Mouse (Mus musculus) ZHBTc4 (cell line): Measurements from ENCODE around the gene Gad1.

Experiments used
- DNase-seq: peaks from one replicate; pipeline ENCODE4 v3.0.0-alpha.2; 2011; ENCODE audit warnings: low read depth, low spot score

Gad1 gene

GRCm38 (mm10) chr2:70552772-70553171 lies at the start of gene Gad1:
Gene Gad1, plus strand, starts transcription at chr2:70553072.
- DNase-seq = no peak

GRCm38 (mm10) chr2:70503436-70503835 lies 49.4 kb upstream of the Gad1 start:
- no peak for DNase-seq

DNA sequence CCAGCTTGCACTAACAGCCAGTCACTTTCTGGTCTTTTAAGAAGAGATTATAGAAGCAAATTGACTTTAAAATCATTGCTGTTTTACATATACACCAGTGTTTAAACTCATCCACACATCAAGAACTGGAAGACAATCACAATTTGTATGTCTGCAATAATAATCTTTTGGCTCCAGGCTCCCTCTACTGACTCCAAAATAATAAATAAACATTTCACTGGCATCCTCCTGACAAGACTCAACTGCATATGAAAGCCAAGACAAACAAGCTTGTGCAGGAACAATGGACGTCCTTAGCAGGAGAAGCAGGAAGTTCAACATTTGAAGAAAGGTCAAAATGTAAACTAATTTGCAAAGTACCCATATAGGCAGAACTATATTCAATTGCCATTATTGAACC lies 47.6 kb upstream of the Gad1 start:
- DNase-seq = no peak

- DNase-seq = no peak
These were observed 47.0 kb upstream of the Gad1 start for GRCm38 (mm10) chr2:70505896-70506295.

DNA sequence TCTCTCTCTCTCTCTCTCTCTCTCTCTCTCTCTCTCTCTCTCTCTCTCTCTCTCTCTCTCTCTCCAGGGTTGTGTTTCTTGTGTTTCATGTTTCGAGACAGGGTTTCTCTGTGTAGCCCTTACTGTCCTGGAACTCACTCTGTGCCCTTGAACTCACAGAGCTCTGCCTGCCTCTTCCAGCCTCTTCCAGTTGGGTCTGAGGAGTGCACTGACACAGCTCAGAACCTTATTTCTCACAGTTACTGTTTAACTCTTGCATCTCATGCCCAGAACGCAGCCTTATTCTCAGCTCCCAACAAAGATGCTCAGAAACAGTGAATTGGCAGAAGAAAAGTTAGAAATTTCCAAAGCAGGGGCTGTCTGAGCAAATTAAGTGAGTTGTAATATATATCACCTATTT lies 46.5 kb upstream of the Gad1 start:
- DNase-seq = no peak

- DNase-seq = peak; percentile 34
These were observed 44.4 kb upstream of the Gad1 start, which contains the start of gene Erich2 for GRCm38 (mm10) chr2:70508496-70508895. Gene Erich2, plus strand, starts transcription at chr2:70508819.

GRCm38 (mm10) chr2:70509021-70509632 lies 43.7 kb upstream of the Gad1 start:
- DNase-seq = peak; percentile 80

- DNase-seq = peak; percentile 75
These were observed 14.6 kb upstream of the Gad1 start for GRCm38 (mm10) chr2:70538283-70538682.

- DNase-seq = peak; percentile 53
These were observed 2.2 kb upstream of the Gad1 start for GRCm38 (mm10) chr2:70550671-70551070.

- no peak for DNase-seq
These were observed 1.4 kb upstream of the Gad1 start for GRCm38 (mm10) chr2:70551446-70551845.

- peak; percentile 17 for DNase-seq
These were observed 739 bp upstream of the Gad1 start for GRCm38 (mm10) chr2:70552067-70552598.

DNA sequence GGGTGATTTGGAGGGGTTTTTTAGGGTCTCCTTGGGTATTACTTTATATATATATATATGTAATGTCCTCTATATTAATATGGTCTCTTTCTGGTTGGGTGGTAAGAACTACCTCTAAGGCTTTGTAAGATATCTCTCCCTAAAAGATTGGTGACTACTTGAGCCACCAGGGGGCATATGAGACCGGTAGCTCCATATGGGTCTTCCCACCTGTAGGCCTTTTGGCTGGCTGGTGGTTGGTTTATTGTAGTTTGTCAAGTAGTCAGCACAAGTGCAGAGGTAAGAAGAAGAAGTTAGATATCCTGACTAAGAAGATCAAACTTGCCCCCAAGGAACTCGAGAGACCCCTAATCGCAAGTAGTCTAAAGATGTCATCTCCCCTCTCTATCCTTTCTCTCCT lies 954 bp downstream of the Gad1 start:
- DNase-seq = peak; percentile 68

DNA sequence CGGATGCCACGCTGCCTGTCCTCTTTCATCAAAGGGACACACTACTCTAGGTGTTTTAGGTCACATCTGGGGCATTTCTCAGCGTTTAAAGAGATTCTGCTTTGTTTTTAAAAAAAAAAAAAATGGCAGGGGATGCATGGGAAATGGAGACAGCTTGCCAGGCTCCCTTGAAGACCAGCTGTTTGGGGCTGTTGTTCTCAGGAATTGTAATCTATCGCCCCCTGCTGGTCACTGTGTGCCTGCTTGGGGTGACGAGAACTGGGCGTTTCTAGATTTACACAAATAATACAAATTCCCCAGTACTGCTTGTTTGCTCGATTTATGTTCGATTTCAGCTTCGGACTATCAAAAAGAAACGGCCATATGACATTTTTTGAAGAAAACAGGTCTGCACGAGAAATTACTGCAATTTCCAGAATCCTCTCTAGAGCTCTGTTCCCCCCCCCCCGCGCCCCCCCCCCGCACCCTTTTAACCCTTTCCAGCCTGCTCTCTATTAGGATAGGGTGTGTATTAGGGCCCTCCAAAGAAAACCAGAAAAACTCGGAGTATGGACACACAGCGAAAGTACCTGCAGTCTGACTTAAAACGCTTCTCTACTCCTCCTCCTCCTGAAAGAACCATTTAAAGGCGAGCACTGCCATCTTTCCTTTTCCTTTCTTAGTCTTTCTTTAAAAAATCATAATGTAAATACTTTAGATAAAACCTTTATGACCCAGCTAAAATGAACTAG lies 5.4 kb downstream of the Gad1 start:
- peak; percentile 97 for DNase-seq

GRCm38 (mm10) chr2:70558843-70559451 lies 6.1 kb downstream of the Gad1 start:
- peak; percentile 63 for DNase-seq

DNA sequence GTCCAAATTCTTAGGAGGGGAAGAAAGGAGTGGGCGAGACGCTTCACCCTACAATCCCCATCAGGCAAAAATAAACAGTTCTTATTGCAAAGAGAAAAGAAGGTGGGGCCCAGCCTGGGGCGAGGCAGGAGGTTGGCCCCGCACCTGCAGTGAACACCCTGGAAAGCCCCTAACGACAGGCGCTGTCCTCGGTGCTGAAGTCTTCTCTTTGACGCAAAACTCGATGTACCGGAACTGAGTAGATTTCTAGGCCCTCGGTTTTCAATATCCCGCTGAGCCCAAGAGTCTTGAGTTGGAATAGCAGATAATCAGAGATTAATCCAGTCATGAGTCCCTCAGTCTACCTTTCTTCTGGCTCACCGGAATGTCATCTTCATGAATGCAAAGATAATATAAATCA lies 6.6 kb downstream of the Gad1 start:
- DNase-seq = peak; percentile 92

DNA sequence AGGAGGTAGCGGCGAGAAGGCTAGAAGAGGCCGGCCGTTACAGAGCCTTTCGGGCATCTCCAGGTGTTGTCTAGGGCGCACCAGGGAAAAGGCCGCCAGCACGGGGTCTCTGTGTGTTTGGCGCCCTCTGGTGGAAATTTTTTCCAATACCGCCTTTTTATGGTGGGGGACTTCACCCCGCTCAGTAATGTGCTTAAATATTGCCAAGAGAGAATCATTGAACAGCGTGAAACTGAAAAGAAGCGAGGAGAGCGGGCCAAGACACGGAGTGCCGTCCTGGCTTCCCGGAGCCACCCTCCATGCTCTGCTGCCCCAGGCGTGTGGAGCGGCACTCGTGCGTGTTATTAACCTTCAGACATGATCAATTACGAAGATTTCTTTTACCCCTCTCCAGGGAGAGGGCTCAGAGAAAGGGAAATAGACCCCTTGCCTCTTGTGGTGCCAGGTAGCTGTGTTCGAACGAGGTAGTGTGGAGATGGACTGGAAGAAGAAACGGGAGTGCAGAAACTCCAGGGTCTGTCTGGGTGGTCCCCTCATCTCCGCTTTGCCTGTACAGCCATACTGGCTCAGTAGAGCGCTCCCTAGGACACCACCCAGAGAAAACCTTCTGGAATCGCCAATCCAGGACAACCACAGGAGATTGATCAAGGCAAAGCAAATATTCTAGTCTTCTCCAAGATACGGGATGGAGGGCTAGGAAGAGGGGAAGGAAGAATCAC lies 8.4 kb downstream of the Gad1 start:
- peak; percentile 87 for DNase-seq

DNA sequence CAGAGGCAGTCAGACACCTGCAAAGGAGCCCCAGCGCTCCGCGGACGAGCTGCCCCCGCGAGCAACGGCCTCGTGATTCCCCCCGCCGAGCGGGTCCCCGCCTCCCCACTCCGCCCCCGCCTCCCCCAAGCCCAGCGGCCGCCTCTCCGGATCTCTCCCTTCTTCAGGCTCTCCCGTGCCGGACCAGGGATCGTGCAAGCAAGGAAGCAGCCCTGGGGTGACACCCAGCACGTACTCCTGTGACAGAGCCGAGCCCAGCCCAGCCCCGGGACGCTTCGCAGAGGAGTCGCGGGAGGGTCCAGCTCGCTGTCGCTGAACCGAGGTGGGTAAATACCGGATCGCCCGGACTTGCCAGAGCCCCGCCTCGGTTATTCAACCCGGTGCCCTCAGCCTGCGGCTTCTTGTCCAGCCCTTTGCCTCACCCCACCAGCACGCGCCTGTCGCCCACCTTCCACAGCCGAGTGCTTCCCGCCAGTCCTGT lies 9.2 kb downstream of the Gad1 start:
- DNase-seq = peak; percentile 67

DNA sequence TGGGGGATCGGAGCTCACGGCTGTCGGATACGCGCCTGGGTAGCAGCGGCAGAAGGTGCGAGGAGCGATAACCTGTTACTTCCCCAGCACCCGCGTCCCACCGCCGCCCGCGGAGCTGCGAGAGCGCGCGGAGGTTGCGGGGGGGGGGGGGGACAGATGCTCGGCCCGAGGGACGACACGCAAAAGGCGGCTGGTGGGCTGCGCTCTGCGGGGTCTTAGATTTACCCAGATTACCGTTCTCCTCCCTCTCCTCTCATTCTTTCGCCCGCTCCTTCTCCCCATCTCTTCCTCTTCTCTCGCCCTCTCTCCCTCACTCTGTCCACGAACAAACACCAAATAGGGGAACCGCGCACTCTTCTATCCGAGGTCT lies 9.7 kb downstream of the Gad1 start:
- DNase-seq = no peak

DNA sequence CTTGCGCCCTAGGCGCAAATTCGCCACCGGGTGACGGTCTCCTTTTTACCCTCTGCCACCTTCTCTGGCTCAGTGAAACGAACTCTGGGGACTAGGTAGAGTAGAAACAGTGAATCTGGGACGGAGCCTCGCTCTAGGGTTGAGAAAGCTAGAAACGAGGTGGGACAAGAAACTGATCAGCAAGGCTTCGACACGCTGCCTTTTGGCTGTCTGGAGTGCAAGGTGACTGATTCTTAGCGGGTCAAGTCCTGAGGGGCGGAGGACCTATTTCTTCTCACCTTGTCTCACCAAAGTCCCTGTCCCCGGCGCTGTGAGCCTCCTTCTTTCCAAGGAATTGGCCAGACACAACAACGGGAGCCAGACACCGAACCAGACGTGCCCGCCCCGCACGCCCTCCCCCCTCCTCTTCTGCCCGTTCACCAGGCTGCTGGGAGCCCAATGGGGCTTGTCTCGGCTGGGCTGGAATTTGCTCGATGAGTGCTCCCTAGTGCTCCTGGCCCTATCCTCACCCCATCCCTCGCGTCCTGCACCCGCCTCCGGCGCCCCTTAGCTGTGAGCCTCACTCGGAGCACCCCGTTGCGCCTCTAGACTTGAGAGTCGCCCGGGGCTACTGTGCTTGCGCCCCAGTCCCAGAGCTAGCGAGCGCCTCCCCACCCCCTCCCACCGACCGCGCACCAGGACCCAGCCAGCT lies 10.3 kb downstream of the Gad1 start:
- peak; percentile 61 for DNase-seq

- peak; percentile 36 for DNase-seq
These were observed 11.1 kb downstream of the Gad1 start for GRCm38 (mm10) chr2:70563721-70564645.
